Mouse (Mus musculus): ENCODE measurements at regions not wholly inside any gene's neighbourhood (a gene's known extent, or its start where the extent isn't known, plus 50 kb on each side); places are given as distances from the start of the nearest gene placed in this dataset.

DNA sequence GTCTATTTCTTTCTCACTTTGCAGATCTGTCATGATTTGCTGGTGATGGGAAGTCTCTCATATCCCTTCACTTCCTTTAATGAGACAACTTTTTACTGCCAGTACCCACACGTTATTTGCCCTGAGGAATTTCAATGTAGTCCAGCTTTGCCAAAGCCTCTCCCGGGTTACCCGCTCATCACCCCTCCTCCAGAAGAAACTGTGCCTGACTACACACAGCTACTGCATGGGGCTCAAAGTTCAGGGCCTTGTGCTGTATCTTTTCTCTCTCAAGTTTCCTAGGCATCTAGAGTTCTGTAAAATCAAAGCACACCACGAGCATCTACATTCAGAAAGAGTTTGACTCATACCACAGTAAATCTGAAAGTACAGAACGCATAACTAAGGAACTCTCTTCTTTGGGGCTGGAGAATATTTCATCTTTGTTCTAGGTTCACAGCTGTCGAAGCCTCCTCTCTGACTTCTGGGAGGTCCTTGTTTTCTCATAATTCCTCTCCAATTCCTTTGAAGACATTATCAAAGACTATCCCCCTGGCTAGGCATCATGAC is 328.4 kb upstream of the Tmc3 start:
- Histone ChIP-seq H3K27me3 (replicated peaks) (no peaks in the 10 kb centered on the region), H3K9me3 (no peaks in the 10 kb centered on the region), H3K4me1 (peaks cover 5% of the 10 kb centered on the region; the same call in 1 of the 2 replicates), H3K4me2 (no peak overlapping the region), H3K36me3 (no peaks in the 10 kb centered on the region), H3K27ac (replicated peaks) (no peak overlapping the region), H3K9ac (no peak overlapping the region), H3K4me3 (no peak overlapping the region)
- ATAC-seq (ENCODE audit: extremely low read depth, insufficient number of reproducible peaks, low FRiP score, low TSS enrichment): no peak
- 68% methylated on average over 6 of the region's 6 CpGs for WGBS

DNA sequence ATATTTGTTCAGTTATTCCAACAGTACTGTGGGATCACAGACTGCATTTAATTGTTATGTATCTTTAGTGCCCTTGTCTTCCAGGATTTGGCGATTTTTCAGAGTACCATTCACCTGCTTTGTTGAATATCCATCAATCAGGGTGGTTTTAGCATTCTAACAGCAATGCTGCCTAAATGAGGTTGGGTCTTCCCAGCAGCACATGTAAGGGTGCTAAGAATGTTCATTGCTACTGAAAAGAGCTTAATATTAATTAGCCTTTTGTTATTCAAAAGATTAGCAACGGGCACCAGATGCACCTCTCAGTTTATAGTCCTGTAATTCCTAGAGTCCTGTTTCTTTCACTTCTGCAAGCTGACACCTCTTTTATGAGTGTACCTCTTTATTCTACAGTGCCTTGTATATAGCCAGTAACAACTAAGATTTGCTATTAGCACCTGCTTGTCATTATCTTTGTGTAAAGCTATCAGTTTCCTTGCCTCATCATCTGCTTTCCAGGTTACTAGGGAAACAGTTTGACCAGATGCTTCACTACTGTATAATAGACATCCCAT is 326.3 kb upstream of the Tmc3 start:
- WGBS: 71% methylated on average over 2 of the region's 2 CpGs
- H3K4me3 ChIP-seq: no peak overlapping the region
- no peaks in the 10 kb centered on the region for H3K27me3 ChIP-seq (replicated peaks)
- H3K4me1 ChIP-seq: peaks cover 2% of the 10 kb centered on the region; the same call in 1 of the 2 replicates
- no peak overlapping the region for H3K9ac ChIP-seq
- no peak overlapping the region for H3K4me2 ChIP-seq
- no peak for ATAC-seq (ENCODE audit: extremely low read depth, insufficient number of reproducible peaks, low FRiP score, low TSS enrichment)
- H3K27ac ChIP-seq (replicated peaks): no peak overlapping the region
- H3K9me3 ChIP-seq: no peaks in the 10 kb centered on the region
- H3K36me3 ChIP-seq: no peaks in the 10 kb centered on the region

- no peaks in the 10 kb centered on the region for H3K9me3 ChIP-seq
- ATAC-seq (ENCODE audit: extremely low read depth, insufficient number of reproducible peaks, low FRiP score, low TSS enrichment): no peak
- H3K27ac ChIP-seq (replicated peaks): no peak overlapping the region
- H3K36me3 ChIP-seq: no peaks in the 10 kb centered on the region
- no peak overlapping the region for H3K4me2 ChIP-seq
- no peak overlapping the region for H3K4me3 ChIP-seq
- no peaks in the 10 kb centered on the region for H3K27me3 ChIP-seq (replicated peaks)
- no peaks in the 10 kb centered on the region for H3K4me1 ChIP-seq
- no peak overlapping the region for H3K9ac ChIP-seq
These were observed 323.2 kb upstream of the Tmc3 start for GRCm38 (mm10) chr7:83261489-83261888.

DNA sequence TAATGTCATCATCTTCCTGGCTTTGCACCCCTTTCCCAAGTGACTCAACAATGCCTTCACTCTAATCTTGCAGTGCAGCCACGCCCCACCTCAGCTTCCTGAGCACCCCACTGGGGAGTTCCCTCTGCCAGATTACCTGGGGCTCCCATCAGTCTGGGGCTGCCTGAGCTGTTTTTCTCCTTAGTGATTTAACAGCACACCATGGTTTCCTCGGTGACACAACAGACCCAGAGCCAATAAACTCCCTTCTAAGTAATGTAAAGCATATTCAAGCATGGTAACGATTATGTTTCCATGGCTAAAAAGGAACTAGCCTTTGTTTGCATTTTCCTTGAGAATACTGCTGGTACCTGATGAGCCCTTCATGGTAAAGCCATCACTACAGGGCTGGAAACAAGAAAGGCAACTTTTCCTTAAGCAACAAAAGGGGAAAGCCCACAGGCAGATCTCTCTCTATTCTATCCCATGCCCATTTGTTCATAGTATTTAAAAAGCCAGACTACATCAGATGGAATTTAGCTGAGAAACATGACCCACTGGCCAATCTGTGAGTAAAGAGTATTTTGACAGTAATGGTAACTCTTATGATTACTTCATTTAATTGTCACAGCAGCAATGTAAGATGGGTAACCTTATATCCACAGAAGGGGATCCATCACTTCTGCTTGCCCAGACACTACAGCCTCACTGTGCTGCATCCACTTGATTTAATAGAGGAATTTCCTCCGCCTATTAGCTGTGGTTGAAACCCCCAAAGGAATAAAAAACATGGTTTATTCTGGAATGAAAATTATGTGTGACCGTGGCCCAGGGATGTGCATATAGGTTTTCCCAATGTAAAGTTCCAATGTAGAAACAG is 294.6 kb upstream of the Tmc3 start:
- no peaks in the 10 kb centered on the region for H3K36me3 ChIP-seq
- no peak for ATAC-seq (ENCODE audit: extremely low read depth, insufficient number of reproducible peaks, low FRiP score, low TSS enrichment)
- no peaks in the 10 kb centered on the region for H3K27me3 ChIP-seq (replicated peaks)
- H3K9me3 ChIP-seq: no peaks in the 10 kb centered on the region
- 44% methylated on average over 5 of the region's 5 CpGs for WGBS
- H3K4me3 ChIP-seq: no peak overlapping the region
- no peak overlapping the region for H3K27ac ChIP-seq (replicated peaks)
- H3K4me1 ChIP-seq: 0 out of 2 replicates have a peak, but pooled peaks cover 8% of the 10 kb centered on the region
- H3K4me2 ChIP-seq: no peak overlapping the region
- no peak overlapping the region for H3K9ac ChIP-seq

- Histone ChIP-seq H3K27me3 (replicated peaks) (no peaks in the 10 kb centered on the region), H3K9ac (no peak overlapping the region), H3K4me1 (0 out of 2 replicates have a peak, but pooled peaks cover 4% of the 10 kb centered on the region), H3K9me3 (peaks cover 4% of the 10 kb centered on the region; the same call in 1 of the 2 replicates), H3K4me3 (no peak overlapping the region), H3K27ac (replicated peaks) (no peak overlapping the region), H3K4me2 (no peak overlapping the region), H3K36me3 (no peaks in the 10 kb centered on the region)
- ATAC-seq (ENCODE audit: extremely low read depth, insufficient number of reproducible peaks, low FRiP score, low TSS enrichment): no peak
- WGBS: 11% methylated on average over 1 of the region's 1 CpGs
These were observed 277.6 kb upstream of the Tmc3 start for GRCm38 (mm10) chr7:83307112-83307511.

DNA sequence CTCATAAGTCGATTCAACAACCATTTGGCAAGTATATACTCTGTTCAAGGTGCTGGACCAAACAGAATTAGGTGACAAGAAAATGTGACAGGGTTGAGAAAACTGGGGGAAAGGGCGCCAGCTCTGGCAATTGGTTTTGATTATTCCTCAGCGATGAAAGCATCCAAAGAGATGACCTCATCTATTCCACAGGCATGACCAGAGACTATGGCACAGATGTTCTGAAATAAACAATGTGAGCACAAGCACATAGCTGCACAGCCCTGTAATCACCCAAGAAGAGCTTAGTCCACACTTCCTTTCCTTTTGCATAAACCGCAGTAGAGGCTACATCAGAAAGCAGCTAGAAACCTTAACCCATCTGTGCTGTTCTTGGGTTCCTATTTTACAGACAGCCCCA is 272.6 kb upstream of the Tmc3 start:
- Histone ChIP-seq H3K27me3 (replicated peaks) (no peaks in the 10 kb centered on the region), H3K27ac (replicated peaks) (no peak overlapping the region), H3K4me3 (no peak overlapping the region), H3K36me3 (no peaks in the 10 kb centered on the region), H3K9me3 (peaks cover 4% of the 10 kb centered on the region; the same call in 1 of the 2 replicates), H3K9ac (no peak overlapping the region), H3K4me1 (0 out of 2 replicates have a peak, but pooled peaks cover 7% of the 10 kb centered on the region), H3K4me2 (no peak overlapping the region)
- 61% methylated on average over 4 of the region's 4 CpGs for WGBS
- ATAC-seq (ENCODE audit: extremely low read depth, insufficient number of reproducible peaks, low FRiP score, low TSS enrichment): no peak

DNA sequence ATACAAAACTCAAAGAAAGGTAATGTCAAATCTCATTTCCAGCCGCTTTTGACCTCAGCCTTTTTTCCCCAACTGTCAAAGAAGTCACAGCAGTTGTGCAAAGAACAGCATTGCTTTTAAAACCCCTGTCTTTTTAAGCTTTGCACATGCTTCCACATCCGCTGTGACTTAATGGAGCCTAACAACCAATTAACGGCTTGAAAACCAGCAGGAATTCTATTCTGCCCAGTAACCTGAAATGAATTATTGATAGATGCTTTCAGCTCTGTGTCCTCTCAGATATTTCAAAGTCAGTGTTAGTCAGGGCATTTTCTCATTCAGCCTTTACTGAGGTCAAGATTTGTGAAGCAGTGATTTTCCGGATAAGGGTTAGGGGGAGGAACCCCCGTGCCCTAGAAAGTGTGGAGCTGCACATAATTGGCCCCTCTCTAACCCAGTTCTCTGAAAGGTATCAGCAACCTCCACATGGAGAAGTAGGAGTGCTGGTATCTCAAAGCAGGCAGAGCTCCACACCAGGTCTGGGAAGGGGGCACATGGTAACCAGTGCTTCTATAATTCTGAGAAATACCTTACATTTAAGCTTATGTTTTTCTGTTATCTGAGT is 254.8 kb upstream of the Tmc3 start:
- Histone ChIP-seq H3K27ac (replicated peaks) (no peak overlapping the region), H3K4me1 (no peaks in the 10 kb centered on the region), H3K9me3 (0 out of 2 replicates have a peak, but pooled peaks cover 6% of the 10 kb centered on the region), H3K4me3 (no peak overlapping the region), H3K4me2 (no peak overlapping the region), H3K27me3 (replicated peaks) (no peaks in the 10 kb centered on the region), H3K36me3 (no peaks in the 10 kb centered on the region), H3K9ac (no peak overlapping the region)
- 77% methylated on average over 5 of the region's 5 CpGs for WGBS
- ATAC-seq (ENCODE audit: extremely low read depth, insufficient number of reproducible peaks, low FRiP score, low TSS enrichment): no peak

DNA sequence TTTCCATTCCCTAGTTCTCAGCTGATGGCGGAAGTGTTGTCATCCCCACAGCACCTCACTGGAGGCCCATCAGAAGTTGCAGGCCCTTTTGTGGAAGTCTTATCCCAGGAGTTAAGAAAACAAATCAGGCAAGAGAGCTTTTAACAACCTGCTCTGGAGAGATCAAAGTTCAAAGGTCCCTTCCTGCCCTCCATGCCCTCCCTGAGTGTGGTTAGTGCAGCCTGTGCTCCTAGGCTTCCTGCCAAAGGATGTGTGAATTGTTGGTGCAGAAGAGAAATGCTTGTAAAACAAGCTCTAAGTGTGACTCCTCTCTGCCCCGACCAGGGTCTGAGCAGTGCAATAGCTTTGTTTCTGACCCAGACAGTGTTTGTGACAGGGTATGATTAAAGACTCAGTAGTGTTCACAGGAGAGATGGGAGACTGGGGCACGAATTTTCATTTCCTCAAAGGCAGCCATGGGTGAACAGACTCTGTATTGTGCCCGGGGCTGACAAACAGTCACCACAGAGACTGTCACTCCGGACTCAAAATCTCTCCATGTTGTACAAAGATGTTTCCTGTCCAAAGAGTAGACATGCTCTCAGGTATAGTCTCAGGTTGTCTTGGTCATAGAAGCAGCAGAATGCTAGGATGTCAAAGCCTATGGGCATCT is 237.5 kb upstream of the Tmc3 start:
- Histone ChIP-seq H3K4me1 (no peaks in the 10 kb centered on the region), H3K4me2 (no peak overlapping the region), H3K4me3 (no peak overlapping the region), H3K27ac (replicated peaks) (no peak overlapping the region), H3K36me3 (no peaks in the 10 kb centered on the region), H3K9me3 (no peaks in the 10 kb centered on the region), H3K27me3 (replicated peaks) (no peaks in the 10 kb centered on the region), H3K9ac (no peak overlapping the region)
- WGBS: 54% methylated on average over 5 of the region's 5 CpGs
- ATAC-seq (ENCODE audit: extremely low read depth, insufficient number of reproducible peaks, low FRiP score, low TSS enrichment): no peak

GRCm38 (mm10) chr7:83369191-83369590 is 215.5 kb upstream of the Tmc3 start:
- no peak overlapping the region for H3K4me3 ChIP-seq
- no peaks in the 10 kb centered on the region for H3K36me3 ChIP-seq
- no peak overlapping the region for H3K9ac ChIP-seq
- H3K27me3 ChIP-seq (replicated peaks): no peaks in the 10 kb centered on the region
- no peak overlapping the region for H3K4me2 ChIP-seq
- no peak for ATAC-seq (ENCODE audit: extremely low read depth, insufficient number of reproducible peaks, low FRiP score, low TSS enrichment)
- H3K27ac ChIP-seq (replicated peaks): no peak overlapping the region
- 74% methylated on average over 3 of the region's 3 CpGs for WGBS
- 0 out of 2 replicates have a peak, but pooled peaks cover 3% of the 10 kb centered on the region for H3K9me3 ChIP-seq
- H3K4me1 ChIP-seq: no peaks in the 10 kb centered on the region

DNA sequence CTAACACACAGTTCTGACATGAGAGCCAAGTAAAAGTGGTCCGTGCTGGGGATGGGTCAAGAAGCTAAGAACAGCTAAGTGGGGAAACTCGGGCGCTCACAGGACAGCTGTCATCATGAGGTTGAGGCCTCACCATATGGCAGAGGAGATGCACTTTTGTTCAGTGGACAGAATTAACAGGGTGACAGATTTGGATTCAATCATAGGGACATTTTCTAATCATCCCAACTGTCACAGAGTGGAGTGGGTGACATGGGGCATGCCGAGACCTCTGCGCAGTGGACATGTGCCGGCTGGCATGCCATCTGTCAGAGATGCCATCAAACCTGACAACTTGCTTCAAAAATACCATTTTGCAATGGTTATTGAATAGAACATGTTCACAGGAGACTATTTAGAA is 215.1 kb upstream of the Tmc3 start:
- H3K27ac ChIP-seq (replicated peaks): no peak overlapping the region
- ATAC-seq (ENCODE audit: extremely low read depth, insufficient number of reproducible peaks, low FRiP score, low TSS enrichment): no peak
- 0 out of 2 replicates have a peak, but pooled peaks cover 3% of the 10 kb centered on the region for H3K9me3 ChIP-seq
- H3K36me3 ChIP-seq: no peaks in the 10 kb centered on the region
- no peaks in the 10 kb centered on the region for H3K27me3 ChIP-seq (replicated peaks)
- H3K4me2 ChIP-seq: no peak overlapping the region
- H3K4me1 ChIP-seq: no peaks in the 10 kb centered on the region
- 75% methylated on average over 6 of the region's 6 CpGs for WGBS
- H3K4me3 ChIP-seq: no peak overlapping the region
- no peak overlapping the region for H3K9ac ChIP-seq

- Histone ChIP-seq H3K4me2 (no peak overlapping the region), H3K36me3 (no peaks in the 10 kb centered on the region), H3K4me3 (no peak overlapping the region), H3K9ac (no peak overlapping the region), H3K27ac (replicated peaks) (no peak overlapping the region), H3K4me1 (peaks cover 8% of the 10 kb centered on the region), H3K27me3 (replicated peaks) (no peaks in the 10 kb centered on the region), H3K9me3 (no peaks in the 10 kb centered on the region)
- WGBS: 73% methylated on average over 1 of the region's 1 CpGs
- no peak for ATAC-seq (ENCODE audit: extremely low read depth, insufficient number of reproducible peaks, low FRiP score, low TSS enrichment)
These were observed 207.9 kb upstream of the Tmc3 start for GRCm38 (mm10) chr7:83376826-83377225.

Data from heart, embryonic 13.5 days (tissue).